Mouse (Mus musculus): ENCODE results near the gene Usp47.

Usp47 gene

DNA sequence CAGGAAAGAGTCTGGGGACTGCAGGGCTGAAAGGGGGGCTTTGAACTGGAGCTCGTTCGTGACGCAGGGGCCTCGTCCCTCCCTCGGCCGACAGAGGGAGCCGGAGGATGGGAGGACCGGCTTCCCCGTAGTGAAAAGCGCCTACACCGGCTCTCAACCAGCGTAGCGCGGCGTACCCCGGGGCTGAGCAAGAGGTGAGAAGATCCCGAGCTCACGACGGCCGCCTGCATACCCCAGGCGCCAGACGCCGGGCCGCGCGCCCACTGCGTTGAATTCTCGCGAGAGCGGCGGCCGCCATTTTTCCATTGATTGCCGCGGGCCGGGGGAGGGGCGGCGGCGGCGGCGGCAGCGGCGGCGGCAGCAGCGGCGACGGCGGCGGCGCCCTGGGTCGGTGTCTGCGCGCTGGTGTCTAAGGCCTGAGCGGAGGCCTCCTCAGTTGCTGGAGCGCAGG is at the start of gene Usp47:
Usp47 (plus strand) TSS at position 355 of the 451 bp plus-strand sequence.
- in situ Hi-C loops (cut with MboI; ENCODE audit: unreplicated experiment in 2 of 2), result loop anchor here (5.0 kb wide), 2 partner anchors 44 to 154 kb away; no protein-coding TSS in a partner anchor

DNA sequence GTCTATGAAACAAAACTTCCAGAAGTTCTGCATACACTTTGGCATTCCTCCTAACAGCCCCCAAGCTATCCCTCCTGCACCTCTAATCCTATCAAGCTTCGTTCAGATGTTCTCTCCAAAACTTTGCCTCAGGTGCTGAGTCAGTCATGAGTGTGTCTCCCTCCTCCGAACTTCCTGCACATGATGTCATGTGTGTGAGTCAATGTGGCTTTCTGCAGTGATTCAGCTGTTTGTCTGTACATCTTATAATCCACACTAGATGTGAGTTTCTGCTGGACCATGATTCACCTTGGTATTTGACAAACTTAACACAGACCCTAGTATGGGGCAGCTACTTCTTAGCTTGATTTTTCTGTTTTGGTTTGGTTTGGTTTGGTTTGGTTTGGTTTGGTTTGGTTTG is 46.9 kb upstream of the Usp47 start:
- in situ Hi-C loops (cut with MboI; ENCODE audit: unreplicated experiment in 2 of 2), result no loop called here

DNA sequence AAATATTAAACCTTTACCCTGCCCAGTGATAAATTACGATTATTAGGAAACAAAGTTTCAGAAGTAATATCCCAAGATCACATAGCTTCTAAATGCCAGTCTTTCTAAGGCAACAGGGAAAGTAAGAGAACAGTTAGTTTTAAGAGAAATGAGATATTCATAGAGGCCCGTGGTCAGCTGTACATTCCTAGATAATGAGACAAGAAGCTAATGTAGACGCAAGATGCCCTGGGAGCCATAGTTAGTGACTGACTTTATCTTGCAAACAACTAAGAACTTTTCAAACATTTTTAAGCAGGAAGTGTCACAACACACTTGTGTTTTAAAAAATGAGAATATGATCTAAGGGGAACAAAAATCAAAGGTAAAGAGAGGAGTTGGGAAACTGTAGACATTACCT is 45.4 kb upstream of the Usp47 start:
- in situ Hi-C loops (cut with MboI; ENCODE audit: unreplicated experiment in 2 of 2), result no loop called here

DNA sequence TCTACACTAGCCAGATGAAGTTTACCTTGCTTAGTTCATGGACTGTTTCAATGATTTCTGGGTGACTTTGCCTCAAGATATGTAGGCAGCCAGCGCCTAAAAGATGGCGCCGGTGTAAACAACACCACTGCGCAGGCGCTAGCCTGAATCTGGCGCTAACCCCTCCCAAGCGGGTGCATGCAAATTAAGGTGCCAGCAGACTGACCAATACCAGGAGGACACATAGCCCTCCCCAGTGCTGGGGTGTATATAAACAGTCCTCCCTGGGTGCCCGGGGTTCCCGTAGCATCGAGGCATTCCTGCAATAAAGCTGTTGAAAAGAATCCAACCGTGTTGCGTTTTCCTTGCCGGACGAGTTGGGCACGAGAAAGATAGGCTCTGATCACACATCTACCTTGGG is 41.0 kb upstream of the Usp47 start:
- in situ Hi-C loops (cut with MboI; ENCODE audit: unreplicated experiment in 2 of 2), result no loop called here

DNA sequence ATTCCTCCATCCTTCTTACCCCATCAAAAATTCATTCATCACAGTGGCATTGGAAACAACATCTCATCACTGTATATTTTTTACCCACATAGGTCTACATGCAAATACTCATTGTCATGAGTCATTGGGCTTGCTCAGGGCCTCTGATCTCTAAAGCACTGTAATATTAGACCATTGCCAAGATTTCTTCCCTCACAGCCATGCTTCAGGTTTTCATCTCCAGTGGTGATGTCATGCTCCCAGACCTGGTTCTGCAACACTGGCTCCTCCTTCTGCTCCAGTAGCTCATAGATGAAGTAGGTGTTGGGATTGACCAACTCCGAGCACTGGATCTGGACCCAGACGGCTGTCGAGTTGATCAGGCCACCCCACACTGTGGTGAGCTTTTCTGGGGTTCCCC is 38.8 kb upstream of the Usp47 start:
- in situ Hi-C loops (cut with MboI; ENCODE audit: unreplicated experiment in 2 of 2), result no loop called here

DNA sequence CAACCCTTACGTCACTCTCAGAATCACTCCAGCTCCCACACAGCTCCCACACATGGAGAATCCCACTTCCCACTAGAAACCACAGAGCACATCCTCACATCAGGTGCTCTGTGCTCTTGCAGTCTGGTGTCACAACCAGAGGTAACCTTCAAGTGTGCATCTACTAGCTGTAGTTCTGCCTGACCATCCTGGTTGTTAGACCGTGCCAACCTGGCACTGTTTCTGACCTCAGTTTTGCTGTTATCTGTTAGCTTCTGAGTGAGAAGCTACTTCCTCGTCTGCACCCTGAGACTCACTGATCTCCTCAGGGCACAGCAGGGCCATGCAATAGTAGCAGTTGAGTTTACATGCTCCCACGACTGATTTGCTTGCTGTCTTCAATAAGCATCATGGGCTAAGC is 38.0 kb upstream of the Usp47 start:
- in situ Hi-C loops (cut with MboI; ENCODE audit: unreplicated experiment in 2 of 2), result no loop called here

DNA sequence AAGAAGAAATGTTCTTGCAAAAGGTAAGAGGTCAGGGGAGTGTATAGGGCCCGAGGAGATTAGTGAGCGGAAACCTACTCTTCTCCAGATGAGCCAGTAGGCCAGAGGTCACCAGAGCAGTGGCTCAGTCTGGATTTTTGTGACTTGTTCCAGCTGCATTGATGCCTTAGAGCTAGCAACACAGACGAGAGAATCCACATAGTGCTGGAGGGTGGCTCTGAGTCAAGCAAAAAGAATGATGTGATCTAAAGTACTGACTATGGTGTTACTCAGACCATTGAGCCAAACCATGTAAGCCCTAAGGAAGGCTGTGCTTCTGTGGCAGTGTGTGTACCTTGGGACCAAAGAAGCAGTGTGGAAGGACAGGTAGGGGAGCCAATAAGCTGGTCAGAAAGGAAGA is 36.4 kb upstream of the Usp47 start:
- in situ Hi-C loops (cut with MboI; ENCODE audit: unreplicated experiment in 2 of 2), result no loop called here

DNA sequence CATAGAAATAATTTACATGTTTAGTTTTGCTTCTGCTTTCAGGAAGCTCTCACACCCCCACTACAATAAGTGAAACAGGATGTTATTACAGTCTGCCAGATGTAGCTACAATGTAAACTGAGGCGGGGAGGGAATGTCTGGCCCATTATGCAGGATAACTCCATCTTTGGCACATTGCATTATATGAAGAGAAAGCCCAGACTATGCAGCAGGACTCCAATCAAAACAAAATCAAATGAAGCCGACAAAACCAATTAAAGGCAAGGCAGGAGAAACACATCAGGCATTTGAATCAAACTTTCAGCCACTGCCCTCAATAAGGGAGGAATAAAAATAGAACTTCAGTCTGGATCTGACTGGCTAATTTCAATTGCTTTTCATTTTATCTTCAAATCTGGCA is 25.9 kb upstream of the Usp47 start:
- in situ Hi-C loops (cut with MboI; ENCODE audit: unreplicated experiment in 2 of 2), result no loop called here

DNA sequence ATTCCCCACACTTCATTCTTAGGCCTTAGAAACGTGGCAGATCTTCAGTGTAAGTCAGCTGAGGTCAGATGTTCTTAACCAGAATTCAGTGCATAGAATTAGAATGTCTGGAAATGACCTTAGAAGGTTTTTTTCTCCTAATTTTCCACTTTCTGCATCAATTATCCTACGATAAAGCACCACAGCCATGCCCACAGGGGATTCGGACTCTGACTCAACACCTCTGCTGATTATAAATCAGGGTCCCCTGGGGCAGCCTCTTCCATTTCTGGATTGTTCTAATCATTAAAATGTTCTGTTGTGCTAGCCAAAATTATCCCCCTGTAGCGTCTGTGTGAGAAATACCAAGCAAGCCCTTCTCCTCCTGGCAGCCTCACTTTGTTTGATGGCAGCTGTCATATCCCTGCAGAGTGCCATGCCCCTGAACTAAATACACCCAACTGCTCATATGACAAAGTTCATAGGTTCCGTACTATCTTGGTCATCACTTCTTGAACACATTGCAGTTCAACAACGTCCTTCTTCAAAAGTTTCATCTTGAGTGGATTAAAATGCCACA is 24.8 kb upstream of the Usp47 start:
- in situ Hi-C loops (cut with MboI; ENCODE audit: unreplicated experiment in 2 of 2), result no loop called here

DNA sequence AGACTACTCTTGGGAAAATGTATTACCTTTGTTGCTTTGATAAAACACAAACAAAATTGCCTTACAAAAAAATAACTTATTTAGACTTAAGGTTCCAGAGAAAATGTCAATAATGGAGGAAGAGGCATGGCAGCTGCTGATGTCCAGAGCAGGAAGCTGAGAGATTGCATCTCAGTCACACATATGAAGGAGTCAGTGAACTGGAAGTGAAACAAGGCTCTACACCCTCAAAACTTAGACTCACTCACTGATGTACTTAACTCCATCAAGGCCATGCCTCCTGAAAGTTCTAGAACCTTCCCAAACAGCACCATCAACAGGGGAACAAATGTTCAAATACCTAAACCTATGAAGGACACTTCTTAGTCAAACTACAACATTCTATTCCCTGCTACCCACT is 23.9 kb upstream of the Usp47 start:
- in situ Hi-C loops (cut with MboI; ENCODE audit: unreplicated experiment in 2 of 2), result no loop called here

DNA sequence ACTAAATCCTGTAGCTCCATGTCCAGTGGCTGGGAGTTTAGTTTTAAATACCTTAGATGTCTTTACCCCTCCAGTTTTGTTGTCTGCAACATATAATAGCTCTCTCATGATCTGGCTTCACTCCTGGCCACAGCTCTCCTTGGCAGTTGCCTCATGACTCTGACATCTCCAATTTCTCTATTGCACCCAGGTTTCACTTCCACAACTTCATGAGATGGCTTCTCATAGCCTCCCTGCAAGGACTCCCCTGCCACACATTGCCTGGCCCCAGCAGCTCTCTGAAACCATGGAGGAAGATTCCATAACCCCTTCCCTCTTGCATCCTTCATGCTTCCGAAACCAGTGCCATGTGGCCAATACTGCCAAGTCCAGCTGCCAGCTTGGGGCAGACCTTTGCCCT is 23.1 kb upstream of the Usp47 start:
- in situ Hi-C loops (cut with MboI; ENCODE audit: unreplicated experiment in 2 of 2), result no loop called here

DNA sequence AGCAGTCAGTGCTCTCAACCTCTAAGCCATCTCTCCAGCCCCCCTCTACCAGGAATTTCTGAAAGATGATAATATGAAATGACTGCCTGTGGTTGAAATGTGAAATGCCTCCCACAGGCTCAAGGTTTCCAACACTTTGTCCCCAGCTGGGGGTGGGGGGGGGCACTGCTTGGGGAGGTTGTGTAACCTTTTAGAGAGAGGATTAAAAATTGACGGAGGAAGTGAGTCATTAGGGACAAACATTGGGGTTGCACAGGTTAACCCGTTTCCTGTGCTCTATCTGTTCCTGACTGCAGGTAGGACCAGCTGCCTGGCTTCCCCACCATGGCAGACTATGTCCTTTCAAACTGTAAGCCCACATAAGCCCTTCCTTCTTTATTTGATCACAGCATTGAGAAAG is 12.8 kb upstream of the Usp47 start:
- in situ Hi-C loops (cut with MboI; ENCODE audit: unreplicated experiment in 2 of 2), result no loop called here

DNA sequence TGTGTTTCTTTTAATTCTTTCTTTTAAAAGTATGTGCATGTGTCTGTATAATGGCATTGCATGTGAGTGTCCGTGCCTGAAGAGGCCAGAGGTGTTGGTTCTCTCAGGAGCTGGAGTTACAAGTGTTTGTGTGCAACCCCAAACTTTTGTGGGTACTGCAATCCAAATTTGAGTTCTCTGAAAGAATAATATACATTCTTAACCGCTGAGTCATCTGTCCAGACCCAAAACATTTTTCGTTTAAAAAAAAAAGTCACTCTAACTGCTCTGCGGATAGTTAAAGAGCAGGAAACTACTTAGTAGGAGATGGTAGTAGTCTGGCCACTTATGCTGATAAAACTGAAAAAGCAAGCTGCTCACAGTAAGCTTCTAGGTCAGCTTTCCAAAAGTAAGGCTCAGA is 12.3 kb upstream of the Usp47 start:
- in situ Hi-C loops (cut with MboI; ENCODE audit: unreplicated experiment in 2 of 2), result no loop called here

DNA sequence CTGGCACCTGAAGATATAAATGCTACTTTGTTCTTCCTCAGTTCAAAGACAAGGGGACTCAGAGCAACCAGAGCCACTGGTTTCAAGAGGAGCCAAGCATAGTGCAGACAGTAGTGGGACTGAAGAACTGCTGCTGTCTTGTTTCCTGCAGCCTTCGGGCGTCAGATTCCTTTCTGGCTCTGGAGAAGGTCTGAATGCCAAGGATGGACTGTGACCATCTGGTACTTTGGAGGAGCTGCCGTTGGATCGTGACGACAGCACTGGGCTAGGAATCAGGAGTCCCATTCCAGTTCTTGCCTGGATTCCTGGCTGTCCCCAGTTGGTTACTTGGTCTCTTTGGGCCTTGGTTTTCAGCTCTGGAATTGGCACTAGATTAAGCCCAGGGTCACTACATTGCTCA is 11.2 kb upstream of the Usp47 start:
- in situ Hi-C loops (cut with MboI; ENCODE audit: unreplicated experiment in 2 of 2), result no loop called here

DNA sequence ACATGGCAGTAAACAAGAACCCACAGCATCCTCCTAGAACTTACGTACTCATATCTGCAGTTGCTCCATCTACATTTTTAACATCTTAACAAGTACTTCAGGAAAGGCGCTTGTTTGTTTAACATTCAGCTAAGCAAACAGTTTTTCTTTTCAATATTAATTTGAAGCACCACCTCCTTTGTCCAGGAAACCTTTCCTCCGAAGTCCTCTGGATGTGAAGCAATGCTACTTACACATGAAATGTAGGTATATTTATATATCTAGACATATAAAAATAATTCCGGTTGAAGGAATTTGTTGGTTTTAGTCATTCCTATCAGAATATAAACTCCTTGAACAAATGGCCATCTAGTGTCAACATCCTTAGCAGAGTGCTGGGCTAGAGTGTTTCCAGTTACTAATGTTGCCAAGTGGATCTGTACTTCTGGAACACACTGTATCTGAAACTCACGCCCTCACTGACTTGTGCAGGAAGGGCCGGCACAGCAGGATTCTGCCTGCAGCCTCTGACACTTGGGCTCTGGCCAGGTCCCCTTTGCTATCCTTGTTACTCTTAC is 10.6 kb upstream of the Usp47 start:
- in situ Hi-C loops (cut with MboI; ENCODE audit: unreplicated experiment in 2 of 2), result no loop called here

DNA sequence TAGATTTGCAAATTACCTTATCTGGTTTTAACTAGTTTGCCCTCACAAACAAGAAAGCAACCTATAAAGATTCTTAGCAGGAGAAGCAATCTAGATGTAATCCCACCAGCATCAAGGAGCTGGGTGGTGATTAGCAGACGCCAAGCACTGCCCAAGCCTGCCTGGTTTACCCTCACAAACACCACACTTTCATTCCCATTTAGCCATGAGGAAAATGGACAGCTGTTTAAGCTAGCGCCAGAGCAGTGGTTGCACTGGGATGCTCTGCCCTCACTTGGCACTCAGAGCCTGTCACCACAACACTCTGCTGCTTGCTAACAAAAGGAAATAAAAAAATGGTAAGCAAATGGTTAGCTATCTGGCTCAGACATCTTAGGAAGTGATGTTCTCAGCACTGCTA is 9.2 kb upstream of the Usp47 start:
- in situ Hi-C loops (cut with MboI; ENCODE audit: unreplicated experiment in 2 of 2), result no loop called here

DNA sequence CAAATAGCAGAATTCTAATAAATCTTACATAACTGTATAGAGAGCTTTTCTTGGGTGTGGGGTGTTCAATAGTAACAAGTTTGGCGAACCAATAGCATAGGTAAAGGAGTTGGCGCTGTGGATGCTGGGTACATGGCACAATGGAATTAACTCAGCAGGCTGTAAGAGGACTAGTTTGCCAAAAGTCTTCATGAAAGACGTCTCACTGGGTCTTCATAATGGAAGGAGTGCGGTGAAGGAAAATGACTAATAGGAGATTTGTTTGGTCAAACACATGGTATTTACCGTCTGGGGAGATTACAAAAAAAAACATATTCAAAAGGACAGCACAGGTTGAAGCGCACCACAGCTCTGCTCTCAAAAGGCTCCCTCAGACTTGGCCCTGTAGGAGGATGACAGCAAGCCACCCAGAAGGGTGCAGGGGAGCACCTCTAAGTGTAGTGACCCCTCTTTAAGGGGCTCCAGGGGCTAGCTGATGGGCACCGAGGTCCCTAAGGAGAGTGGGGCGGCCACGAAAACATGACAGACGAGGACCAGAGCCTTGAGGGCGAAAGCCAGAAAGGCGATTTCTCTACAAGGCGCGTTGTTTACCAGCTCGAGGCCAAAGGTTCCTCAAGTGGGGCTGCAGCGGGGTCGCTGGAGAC is 676 bp upstream of the Usp47 start:
- in situ Hi-C loops (cut with MboI; ENCODE audit: unreplicated experiment in 2 of 2), result loop anchor here (5.0 kb wide), 2 partner anchors 45 to 155 kb away; no protein-coding TSS in a partner anchor

DNA sequence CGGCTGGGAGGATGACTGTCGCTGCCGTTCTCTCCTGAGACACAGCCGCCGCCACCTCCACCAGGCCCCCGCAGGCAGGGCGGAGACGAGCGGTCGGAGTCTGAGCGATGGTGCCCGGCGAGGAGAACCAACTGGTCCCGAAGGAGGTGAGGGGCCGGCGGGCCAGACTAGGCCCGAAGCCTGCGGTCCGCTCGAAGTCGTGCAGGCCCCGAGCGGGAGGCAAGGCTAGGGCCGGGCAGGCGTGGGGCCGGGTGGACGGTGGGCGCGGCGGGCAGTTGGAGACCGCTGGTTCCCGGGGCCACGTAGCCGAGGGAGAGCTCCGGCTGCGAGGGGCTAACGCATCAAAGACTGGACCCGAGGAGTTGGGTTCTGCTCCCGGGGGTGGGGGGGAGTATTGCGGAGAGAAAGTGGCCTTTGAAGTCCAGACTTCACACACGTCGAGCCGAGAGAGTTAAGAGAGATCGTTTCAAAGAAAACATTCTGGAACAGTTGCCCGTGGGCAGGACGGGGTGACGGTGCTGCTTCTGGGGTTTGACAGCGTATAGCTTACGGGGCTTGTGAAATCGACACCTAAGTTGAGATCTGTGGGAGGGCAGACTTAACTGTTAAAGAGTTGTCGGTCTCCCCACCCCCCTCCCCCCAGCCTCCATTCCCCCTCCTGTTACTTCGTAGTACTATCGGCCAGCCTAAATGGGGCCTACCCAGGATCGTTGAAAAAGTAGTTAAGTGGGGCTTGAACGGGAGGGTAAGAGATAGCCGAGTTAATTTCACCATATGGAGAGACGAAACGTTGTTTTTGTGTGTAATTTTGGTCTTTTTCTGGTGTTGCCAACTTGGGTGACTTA is 519 bp downstream of the Usp47 start:
- in situ Hi-C loops (cut with MboI; ENCODE audit: unreplicated experiment in 2 of 2), result loop anchor here (5.0 kb wide), 2 partner anchors 43 to 153 kb away; no protein-coding TSS in a partner anchor

DNA sequence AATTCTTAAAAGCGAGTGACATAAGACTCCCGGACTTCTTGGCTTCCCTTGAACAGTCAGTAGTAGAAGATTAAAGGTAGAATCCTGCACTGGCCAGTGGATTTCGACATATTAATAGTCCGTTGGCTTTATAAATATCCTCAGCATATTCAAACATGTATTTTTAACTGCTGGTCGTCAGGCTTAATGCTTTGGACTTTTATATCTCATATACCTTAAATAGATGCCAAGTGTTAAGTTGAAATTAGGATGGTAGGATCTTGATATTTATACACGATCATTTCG is 1.1 kb downstream of the Usp47 start:
- in situ Hi-C loops (cut with MboI; ENCODE audit: unreplicated experiment in 2 of 2), result loop anchor here (5.0 kb wide), 2 partner anchors 43 to 153 kb away; no protein-coding TSS in a partner anchor

DNA sequence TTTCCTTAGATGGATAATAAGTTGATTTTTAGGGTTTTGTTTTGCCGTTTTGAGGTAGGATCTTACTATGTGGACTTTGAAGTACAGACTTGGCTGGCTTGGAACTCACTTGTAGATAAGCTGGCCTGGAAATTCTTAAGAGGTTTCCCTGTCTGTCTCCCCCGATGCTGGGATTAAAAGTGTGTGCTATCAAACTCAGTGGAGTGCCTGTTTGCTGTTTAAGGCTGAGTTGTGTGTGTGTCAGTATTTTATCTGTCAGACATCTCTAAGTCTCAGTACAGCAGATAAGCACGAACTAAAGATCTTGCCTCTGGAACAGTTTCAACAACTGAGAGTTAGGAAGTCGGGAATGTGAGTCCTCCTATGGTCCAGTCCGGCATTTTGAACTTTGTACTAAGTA is 1.6 kb downstream of the Usp47 start:
- in situ Hi-C loops (cut with MboI; ENCODE audit: unreplicated experiment in 2 of 2), result loop anchor here (5.0 to 25.0 kb wide), 4 partner anchors 42 to 1487 kb away; partner anchors contain the start of gene Far1 (in 1 of the 2)

DNA sequence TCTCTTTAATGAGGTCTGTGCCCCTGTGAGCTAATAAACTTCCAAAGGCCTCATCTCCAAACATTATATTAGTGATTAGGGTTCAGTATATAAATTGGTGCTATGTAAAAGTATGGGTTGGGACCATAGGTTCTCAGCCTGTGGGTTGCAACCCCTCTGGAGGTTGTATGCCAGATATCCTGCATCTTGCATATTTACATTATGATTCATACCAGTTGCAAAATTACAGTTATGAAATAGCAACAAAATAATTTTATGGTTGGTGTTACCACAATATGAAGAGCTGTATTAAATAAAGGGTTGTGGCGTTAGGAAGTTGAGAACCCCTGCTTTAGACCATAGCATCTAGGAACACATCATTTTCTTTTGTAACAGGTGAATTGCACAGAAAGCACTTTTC is 7.3 kb downstream of the Usp47 start:
- in situ Hi-C loops (cut with MboI; ENCODE audit: unreplicated experiment in 2 of 2), result loop anchor here in 1 of 2 experiments (25.0 kb wide), 2 partner anchors 1257 to 1482 kb away; partner anchors contain the start of gene Far1
